Mouse (Mus musculus) heart, embryonic 14.5 days (tissue): ENCODE results near the gene Ncor2. TPM values are rescaled to one million over a fixed set of nuclear protein-coding genes. Genes with fewer than 3 reads are reported as not detected.

Source experiments
- ATAC-seq: fragments of 200-750 bp; cut with Nextera tagmentation; 2 replicates; pipeline ENCODE4 v1.8.0; 2017; ENCODE audit warnings: low read depth, moderate TSS enrichment; ENCODE audit not compliant: insufficient number of reproducible peaks, insufficient read depth, low FRiP score
- H3K27ac ChIP-seq, 2 experiments: fragments of 200-500 bp in 1 of 2; fragments of 300-500 bp in 1 of 2; sonication (generic) in 1 of 2; replicated peaks in 1 of 2; 2 replicates each; pipeline ENCODE4 v1.5.1; 2012 to 2014; ENCODE audit warnings: low read depth in 2 of 2, low read length in 2 of 2, control low read depth in 1 of 2, mild to moderate bottlenecking in 1 of 2, mixed read lengths in 1 of 2; ENCODE audit not compliant: control insufficient read depth in 1 of 2, insufficient read depth in 1 of 2
- H3K27me3 ChIP-seq: fragments of 300-500 bp; sonication (generic); 2 replicates; pipeline ENCODE4 v1.6.1; 2014; ENCODE audit warnings: mild to moderate bottlenecking, low read length, control low read depth; ENCODE audit not compliant: control insufficient read depth, insufficient read depth
- H3K36me3 ChIP-seq: fragments of 300-500 bp; sonication (generic); 2 replicates; pipeline ENCODE4 v1.6.1; 2014; ENCODE audit warnings: mild to moderate bottlenecking, control low read depth, low read length, mixed read lengths; ENCODE audit not compliant: control insufficient read depth, insufficient read depth
- H3K4me1 ChIP-seq, 2 experiments: fragments of 200-500 bp in 1 of 2; fragments of 300-500 bp in 1 of 2; sonication (generic) in 1 of 2; 2 replicates each; pipeline ENCODE4 v1.6.1; 2012 to 2014; ENCODE audit warnings: low read length in 2 of 2, control low read depth in 1 of 2, mixed read lengths in 1 of 2; ENCODE audit not compliant: control insufficient read depth in 2 of 2, insufficient read depth in 2 of 2
- H3K4me2 ChIP-seq: fragments of 300-500 bp; sonication (generic); 2 replicates; pipeline ENCODE4 v1.6.1; 2014; ENCODE audit warnings: mild to moderate bottlenecking, low read length
- H3K4me3 ChIP-seq, 2 experiments: fragments of 200-500 bp in 1 of 2; fragments of 300-500 bp in 1 of 2; sonication (generic) in 1 of 2; 2 replicates each; pipeline ENCODE4 v1.5.1; 2012 to 2014; ENCODE audit warnings: low read length in 2 of 2, mild to moderate bottlenecking in 2 of 2, control low read depth in 1 of 2, low read depth in 1 of 2, moderate library complexity in 1 of 2; ENCODE audit not compliant: control insufficient read depth in 1 of 2, insufficient read depth in 1 of 2
- H3K9ac ChIP-seq: fragments of 300-500 bp; sonication (generic); 2 replicates; pipeline ENCODE4 v1.6.1; 2014; ENCODE audit warnings: mild to moderate bottlenecking, low read length
- H3K9me3 ChIP-seq: fragments of 300-500 bp; sonication (generic); 2 replicates; pipeline ENCODE4 v1.6.1; 2016; ENCODE audit warnings: low read length, control low read depth; ENCODE audit not compliant: control insufficient read depth
- WGBS: fragments of 180-500 bp; shearing (Covaris S2); extraction: QIAGEN DNeasy Blood & Tissue Kit; methylation state at CpG from one replicate; pipeline ENCODE4 v1.1.7; 2014; 5-methylcytosine and 5-hydroxymethylcytosine counted together
- polyA plus RNA-seq: library from polyadenylated mRNA; unstranded; fragments of >200 nt; fragmentation: Nextera tagmentation; extraction: Ambion mirVana; gene quantifications from 2 replicates; pipeline ENCODE4 v1.2.1, GENCODE M21; 2014

Gene Ncor2
- polyA plus RNA-seq, 1 experiment from 2014 or later: 17.6 TPM

DNA sequence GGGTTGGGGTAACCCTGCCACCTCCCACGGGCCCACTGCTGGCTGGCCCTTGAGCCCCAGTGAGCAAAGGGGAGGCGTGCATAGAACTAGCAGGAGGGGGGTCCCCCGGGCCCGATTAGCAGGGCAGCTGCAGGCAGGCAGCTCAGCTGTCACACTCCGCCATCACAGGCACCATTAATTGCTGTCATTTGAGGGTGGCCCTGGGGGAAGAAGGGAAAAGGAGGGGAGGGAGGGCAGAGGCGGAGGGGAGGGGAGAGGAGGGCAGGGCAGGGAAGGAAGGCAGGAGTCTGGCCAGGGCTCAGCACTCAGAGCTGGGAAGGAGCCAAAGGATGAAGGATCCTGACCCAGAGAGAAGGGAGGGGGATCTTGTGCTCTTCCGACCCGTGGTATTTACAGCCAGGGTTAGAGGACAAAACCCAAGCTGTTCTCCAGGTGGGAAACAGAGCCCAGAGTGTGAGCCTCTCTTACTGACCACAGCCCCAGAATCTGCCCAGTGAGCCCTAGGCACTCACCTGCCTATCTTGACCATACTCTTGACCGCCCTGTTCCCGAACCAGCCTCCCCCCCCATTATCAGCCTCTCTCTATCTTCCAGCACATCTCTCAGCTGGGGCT, 28.0 kb downstream of the Ncor2 start:
- 19% methylated on average over 10 of the region's 10 CpGs for WGBS
- ATAC-seq: no peak
- peaks cover 58 to 88% of the 10 kb centered on the region in 2 experiments for H3K4me1 ChIP-seq
- no peaks in the 10 kb centered on the region for H3K27me3 ChIP-seq
- peak overlapping the region; percentile 17 to 75; a peak in 3 of 4 replicates for H3K27ac ChIP-seq
- H3K9ac ChIP-seq: peak overlapping the region; percentile 13; the same call in 1 of the 2 replicates
- no peaks in the 10 kb centered on the region for H3K36me3 ChIP-seq
- peak overlapping the region; percentile 41 for H3K4me2 ChIP-seq
- H3K4me3 ChIP-seq: no peak overlapping the region
- no peaks in the 10 kb centered on the region for H3K9me3 ChIP-seq

DNA sequence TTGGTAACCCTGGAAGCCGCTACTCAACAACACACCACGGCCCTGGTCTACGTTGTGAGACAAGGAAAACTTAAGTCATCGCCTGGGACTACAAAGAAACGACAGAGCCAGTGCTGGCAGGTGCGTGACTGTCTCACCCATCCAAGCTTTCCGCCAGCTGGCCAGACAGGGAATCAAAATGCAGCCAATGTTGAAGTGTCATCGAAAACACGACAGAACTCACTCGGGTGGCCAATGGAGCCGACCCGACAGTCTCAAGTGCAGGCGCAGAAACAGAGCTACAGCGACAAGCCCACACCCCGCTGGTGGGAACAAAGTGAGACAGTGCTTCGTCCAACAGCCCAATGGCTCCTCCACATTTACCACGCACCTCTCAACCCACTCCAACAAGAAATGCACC, 29.9 kb downstream of the Ncor2 start:
- 49% methylated on average over 17 of the region's 17 CpGs for WGBS
- H3K4me3 ChIP-seq: no peak overlapping the region
- H3K4me2 ChIP-seq: no peak overlapping the region
- no peak for ATAC-seq
- H3K9me3 ChIP-seq: no peaks in the 10 kb centered on the region
- H3K27ac ChIP-seq: peak overlapping the region; percentile 33 to 53; a peak in 2 of 4 replicates
- no peaks in the 10 kb centered on the region for H3K36me3 ChIP-seq
- H3K4me1 ChIP-seq: peaks cover 57 to 81% of the 10 kb centered on the region in 2 experiments
- no peaks in the 10 kb centered on the region for H3K27me3 ChIP-seq
- 0 out of 2 replicates have a peak overlapping the region, but pooled peaks have one; percentile 7 for H3K9ac ChIP-seq

DNA sequence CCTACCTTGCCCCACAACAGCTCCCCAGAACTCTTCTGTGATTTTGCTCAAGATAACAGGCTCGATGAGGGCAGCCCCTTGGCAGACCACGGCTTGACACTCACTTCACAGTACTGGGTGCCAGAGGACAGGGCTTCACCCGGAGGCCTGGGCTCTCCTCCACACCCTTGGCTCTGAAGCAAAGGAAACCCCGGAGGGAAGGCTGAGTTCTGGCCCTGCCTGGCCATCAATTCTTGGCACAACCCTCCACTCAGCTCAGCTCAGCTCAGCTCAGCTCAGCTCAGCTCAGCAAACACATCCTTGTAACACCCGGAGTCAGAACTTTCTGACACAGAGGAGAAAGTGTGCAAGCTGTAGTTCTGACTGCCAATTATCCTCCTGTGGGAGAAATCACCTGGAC, 30.3 kb downstream of the Ncor2 start:
- H3K27ac ChIP-seq: peak overlapping the region; percentile 33 to 53; a peak in 2 of 4 replicates
- H3K4me1 ChIP-seq: peaks cover 56 to 77% of the 10 kb centered on the region in 2 experiments
- H3K4me2 ChIP-seq: no peak overlapping the region
- H3K36me3 ChIP-seq: no peaks in the 10 kb centered on the region
- no peaks in the 10 kb centered on the region for H3K27me3 ChIP-seq
- WGBS: 26% methylated on average over 5 of the region's 5 CpGs
- H3K9me3 ChIP-seq: no peaks in the 10 kb centered on the region
- no peak for ATAC-seq
- no peak overlapping the region for H3K9ac ChIP-seq
- no peak overlapping the region for H3K4me3 ChIP-seq

DNA sequence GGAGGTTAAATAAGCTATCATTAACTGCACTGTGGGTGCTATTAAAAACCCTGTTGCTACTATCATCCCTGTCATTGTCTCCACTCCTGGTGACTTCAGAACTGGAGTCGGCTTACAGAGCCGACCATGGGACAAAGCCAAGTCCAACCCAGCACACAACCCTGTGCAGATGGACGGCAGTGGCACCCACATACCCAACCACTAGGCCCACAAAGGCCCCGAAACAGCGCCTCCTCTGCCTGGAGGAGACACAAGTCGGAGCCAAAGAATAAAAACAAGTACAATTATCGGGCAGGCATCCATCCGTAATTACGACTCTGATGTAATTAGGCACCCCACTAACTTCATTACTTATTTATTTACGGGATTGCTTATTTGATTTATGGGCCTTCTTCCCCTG, 30.8 kb downstream of the Ncor2 start:
- Histone ChIP-seq H3K9me3 (no peaks in the 10 kb centered on the region), H3K4me2 (no peak overlapping the region), H3K4me1 (peaks cover 58 to 81% of the 10 kb centered on the region in 2 experiments), H3K36me3 (no peaks in the 10 kb centered on the region), H3K4me3 (no peak overlapping the region), H3K27ac (peak overlapping the region in 1 of 2 experiments; percentile 53; a peak in 2 of 4 replicates), H3K27me3 (no peaks in the 10 kb centered on the region), H3K9ac (0 out of 2 replicates have a peak overlapping the region, but pooled peaks have one; percentile 48)
- 66% methylated on average over 10 of the region's 10 CpGs for WGBS
- ATAC-seq: no peak

DNA sequence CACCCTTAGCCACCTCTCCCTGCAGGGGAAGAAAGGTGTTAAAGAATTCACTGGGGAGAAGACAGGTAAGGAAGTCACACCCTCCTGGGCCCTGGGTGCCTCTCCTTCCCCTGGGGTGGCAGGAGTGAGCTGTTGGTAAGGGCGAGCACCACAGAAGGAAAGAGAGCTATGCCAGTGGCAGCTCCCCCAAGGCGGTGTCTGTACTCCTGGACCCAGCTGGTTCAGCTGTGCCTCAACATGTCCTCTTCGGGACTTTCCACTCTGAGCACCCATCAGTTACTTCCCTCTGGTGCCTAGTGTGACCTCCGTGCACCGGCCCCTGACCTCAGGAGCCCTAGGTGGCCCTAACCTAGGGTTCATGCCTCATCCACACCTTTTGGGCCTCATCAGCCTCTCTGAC, 31.9 kb downstream of the Ncor2 start:
- Histone ChIP-seq H3K4me2 (no peak overlapping the region), H3K4me1 (peaks cover 61 to 82% of the 10 kb centered on the region in 2 experiments), H3K4me3 (no peak overlapping the region), H3K27me3 (no peaks in the 10 kb centered on the region), H3K9me3 (no peaks in the 10 kb centered on the region), H3K36me3 (no peaks in the 10 kb centered on the region), H3K27ac (peak overlapping the region in 1 of 2 experiments; percentile 53; a peak in 1 of 4 replicates), H3K9ac (no peak overlapping the region; the same call in 1 of the 2 replicates)
- no peak for ATAC-seq
- 95% methylated on average over 4 of the region's 5 CpGs for WGBS

DNA sequence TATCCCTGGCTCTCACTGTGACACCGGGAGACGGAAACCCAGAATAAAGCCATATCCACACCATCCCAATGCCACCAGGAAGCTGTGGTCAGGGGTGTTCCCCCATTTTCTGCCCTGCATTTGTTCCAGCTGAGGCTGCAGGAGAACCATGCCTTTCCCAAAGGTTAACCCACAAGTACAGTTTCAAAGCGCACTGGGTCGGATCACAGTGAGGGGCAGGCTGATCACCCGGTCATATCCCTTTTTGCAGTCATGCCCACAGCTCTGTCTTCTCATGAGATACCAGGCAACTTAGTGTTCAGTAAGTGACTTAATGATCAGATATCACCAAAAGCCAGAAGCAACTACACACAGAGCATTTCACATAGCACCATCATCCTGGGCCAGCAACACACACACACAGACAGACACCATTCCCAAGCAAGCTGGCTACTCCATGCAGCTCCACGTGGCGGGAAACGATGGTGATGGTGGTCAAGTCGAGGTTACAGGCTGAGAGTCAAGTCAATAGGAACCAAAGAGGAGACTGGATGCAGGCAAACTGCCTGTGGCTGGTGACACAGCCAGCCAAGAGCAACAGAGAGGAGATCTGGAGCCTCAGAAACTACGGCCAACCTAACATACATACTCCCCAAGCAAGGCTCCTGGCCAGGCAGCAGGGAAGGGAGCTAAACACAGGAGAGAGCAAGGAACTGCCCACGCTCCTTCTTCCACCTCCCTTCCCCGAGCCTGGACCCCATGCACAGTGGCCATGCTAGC, 35.7 kb downstream of the Ncor2 start:
- H3K27me3 ChIP-seq: no peaks in the 10 kb centered on the region
- H3K9ac ChIP-seq: no peak overlapping the region; the same call in 1 of the 2 replicates
- no peak overlapping the region for H3K4me2 ChIP-seq
- WGBS: 73% methylated on average over 12 of the region's 12 CpGs
- H3K27ac ChIP-seq: peak overlapping the region in 1 of 2 experiments; percentile 14; a peak in 1 of 4 replicates
- no peaks in the 10 kb centered on the region for H3K9me3 ChIP-seq
- no peaks in the 10 kb centered on the region for H3K36me3 ChIP-seq
- H3K4me3 ChIP-seq: no peak overlapping the region
- ATAC-seq: no peak
- peaks cover 63 to 81% of the 10 kb centered on the region in 2 experiments for H3K4me1 ChIP-seq

DNA sequence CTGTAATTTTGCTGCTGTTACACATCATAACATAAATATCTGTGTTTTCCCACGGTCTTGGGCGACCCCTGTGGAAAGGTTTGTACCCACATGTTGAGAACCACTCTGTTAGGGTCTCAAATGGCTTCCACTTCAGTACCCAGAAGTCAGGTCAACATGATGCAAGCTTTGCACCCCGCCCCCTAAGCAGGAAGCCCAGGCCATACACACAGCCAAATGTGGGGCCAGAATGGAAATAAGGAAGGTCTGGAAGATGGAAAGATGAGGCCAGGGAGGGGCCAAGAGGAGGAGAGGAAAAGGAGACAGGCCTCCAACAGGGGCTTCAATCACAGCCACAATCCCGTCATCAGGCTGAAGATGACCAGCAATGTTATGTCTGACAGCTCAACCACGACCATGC, 37.1 kb downstream of the Ncor2 start:
- no peaks in the 10 kb centered on the region for H3K9me3 ChIP-seq
- H3K4me3 ChIP-seq: 0 out of 4 replicates have a peak overlapping the region, but pooled peaks of 1 of the 2 experiments have one; percentile 1
- peak overlapping the region; percentile 96 to 97 for H3K27ac ChIP-seq
- peak overlapping the region; percentile 51 for H3K9ac ChIP-seq
- WGBS: 28% methylated on average over 5 of the region's 5 CpGs
- peak overlapping the region; percentile 76 for H3K4me2 ChIP-seq
- no peaks in the 10 kb centered on the region for H3K36me3 ChIP-seq
- H3K27me3 ChIP-seq: no peaks in the 10 kb centered on the region
- peaks cover 62 to 81% of the 10 kb centered on the region in 2 experiments for H3K4me1 ChIP-seq
- ATAC-seq: no peak
